Mouse (Mus musculus) spleen, adult 18-20 months (tissue): Measurements from ENCODE around the gene Grm8.

Source experiments
- DNase-seq, 2 experiments: peaks; one replicate each; pipeline ENCODE4 v3.0.0; 2022; ENCODE audit warnings: mixed read lengths in 2 of 2

Grm8 gene

DNA sequence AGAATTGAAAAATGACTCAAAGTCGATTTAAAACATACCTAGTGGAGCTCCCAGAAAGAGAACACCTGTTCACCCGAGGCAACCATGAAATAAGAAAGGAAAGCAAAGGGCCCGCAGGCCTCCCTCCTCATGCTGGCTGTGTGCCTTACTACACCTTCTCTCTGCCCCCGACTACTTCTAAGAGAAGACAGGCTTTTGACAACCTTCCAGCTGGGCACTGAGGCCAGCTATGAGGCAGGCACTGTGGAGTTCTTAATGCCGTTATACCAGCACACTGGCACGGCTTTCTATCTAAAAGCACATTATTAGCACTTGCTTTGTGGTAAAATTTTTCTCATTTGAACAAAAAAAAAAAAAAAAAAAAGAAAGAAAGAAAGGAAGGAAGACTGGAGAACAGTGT, 589.5 kb downstream of the Grm8 start:
- no peak for DNase-seq

GRCm38 (mm10) chr6:27517620-27518019, 617.4 kb downstream of the Grm8 start:
- DNase-seq = no peak

GRCm38 (mm10) chr6:27460998-27461397, 674.0 kb downstream of the Grm8 start:
- DNase-seq = no peak

DNA sequence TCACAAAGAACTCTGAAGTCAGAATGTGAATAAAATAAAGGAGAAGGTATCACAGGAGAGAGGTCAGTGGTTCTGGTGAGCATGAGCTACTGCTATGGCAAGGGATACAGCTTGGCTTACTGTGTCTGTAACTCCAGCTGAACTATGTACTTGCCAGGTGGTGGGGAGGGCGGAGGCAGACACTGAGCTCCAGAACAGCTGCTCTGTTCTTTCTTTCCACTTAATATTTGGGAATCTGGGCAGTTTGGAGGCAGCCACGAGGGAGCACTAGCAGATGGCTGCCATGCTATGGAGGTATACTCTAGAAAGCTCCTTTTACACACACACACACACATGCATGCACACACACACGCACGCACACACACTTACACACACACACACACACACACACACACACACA, 726.5 kb downstream of the Grm8 start:
- DNase-seq = no peak

DNA sequence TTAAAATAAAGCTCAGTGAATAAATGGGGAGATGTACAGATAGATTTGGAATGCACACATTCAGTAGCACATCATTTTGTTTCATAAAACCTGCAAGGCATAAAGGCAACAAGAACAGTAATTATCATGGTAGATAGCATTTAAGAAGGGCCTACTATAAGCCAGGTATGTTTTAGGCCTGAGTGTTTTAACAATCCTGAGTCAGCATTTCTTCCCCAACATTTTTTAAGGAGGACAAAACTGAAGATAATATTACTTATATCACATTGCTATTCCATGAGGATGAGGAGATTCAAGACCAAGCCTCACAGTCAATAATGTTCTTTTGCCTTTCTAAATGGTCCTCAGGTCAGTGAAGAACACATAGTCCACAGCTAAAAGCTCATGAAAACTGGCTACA, 762.6 kb downstream of the Grm8 start:
- DNase-seq = no peak

- no peak for DNase-seq
Measured at GRCm38 (mm10) chr6:27371095-27371494, 763.9 kb downstream of the Grm8 start.

DNA sequence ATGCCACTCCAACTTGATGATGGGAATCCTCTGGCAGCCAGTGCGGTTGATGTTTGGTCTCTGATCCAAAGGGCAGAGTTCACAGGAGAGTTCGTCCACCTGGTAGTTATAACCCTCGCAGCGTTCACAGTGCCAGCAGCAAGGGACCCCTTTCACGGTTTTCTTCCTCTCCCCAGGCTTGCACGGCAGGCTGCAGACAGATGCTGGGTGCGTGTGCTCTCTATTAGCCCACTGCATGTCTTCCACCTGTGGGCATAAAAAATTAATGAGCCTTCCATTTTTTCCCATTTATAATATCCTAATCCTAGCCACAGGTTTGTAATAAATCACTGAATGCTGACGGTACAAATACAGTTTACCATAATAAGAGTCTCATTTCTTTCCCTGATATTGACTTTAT, 771.2 kb downstream of the Grm8 start:
- no peak for DNase-seq

DNA sequence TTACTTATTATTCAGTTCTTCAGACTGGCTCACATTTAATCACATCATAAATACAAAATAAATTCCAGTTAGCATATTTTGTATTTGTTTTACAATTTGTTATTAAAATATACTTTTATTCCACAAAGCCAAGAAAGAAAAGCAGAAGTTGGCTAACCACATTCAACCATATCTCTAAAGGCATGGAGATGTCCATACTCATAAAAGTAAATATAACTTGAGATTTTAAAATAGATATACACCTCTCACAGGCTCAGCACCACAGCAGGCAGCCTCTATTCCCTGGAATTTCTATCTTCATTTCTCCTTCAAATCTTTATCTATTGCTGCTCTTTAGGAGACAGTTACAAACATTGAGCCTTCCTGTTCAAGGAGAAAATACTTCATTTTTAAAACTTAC, 774.5 kb downstream of the Grm8 start:
- DNase-seq = no peak

DNA sequence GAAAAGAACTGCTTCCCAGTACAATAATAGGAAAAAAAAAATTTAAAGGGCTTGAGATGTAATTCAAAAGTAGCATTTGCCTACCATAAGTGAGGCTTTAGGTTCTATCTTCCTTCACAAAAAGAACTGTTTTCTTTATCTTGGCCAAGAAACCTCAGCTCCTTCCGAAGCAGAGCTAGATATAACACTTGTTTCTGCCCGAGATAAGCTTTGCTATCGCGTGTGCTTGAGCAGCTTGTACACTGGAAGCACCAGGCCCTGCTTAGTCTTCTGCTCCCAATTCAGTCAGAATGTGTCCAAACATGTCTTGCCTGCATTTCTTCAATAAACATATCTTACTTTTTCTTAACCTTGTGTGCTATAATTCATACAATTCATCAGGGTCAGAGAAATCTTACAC, 783.8 kb downstream of the Grm8 start:
- no peak for DNase-seq

DNA sequence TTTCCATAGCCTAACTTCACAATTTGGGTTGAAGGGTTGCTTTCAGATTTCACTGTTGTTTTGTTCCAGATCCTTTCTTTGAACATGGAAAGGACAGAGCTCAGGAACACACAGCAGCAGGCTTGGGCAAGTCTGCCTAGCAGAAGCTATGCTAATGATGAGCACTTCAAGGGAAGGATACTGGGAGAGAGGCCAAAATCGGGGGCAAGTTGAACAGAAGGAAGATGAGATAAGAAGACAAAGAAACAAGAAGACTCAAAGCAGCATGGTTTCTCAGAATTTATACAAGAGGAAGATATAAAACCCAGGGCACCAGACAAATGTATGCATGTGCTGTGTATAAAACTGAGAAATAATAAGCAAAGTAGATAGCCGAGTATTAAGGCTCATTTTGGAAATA, 786.7 kb downstream of the Grm8 start:
- no peak for DNase-seq

- DNase-seq = no peak
Measured at GRCm38 (mm10) chr6:27346311-27346710, 788.7 kb downstream of the Grm8 start.

DNA sequence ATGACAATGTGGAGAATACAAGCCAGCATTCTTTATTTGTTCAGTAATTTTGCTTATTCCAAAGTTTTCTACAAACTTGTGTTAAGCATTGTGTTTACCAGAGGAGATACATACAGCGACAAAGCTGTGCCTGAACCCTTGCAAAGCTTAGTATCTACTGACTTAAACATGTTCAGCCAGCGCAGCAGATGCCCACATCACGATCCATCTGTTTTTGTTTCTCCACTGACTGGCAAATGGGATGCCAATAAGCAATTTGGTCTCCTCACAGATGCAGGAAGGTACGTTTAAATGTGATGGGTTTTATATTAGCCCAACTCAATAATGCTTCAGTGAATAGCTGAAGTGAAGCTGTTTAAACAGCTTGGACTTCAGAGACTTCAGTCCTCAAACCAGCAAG, 794.8 kb downstream of the Grm8 start:
- DNase-seq = no peak

DNA sequence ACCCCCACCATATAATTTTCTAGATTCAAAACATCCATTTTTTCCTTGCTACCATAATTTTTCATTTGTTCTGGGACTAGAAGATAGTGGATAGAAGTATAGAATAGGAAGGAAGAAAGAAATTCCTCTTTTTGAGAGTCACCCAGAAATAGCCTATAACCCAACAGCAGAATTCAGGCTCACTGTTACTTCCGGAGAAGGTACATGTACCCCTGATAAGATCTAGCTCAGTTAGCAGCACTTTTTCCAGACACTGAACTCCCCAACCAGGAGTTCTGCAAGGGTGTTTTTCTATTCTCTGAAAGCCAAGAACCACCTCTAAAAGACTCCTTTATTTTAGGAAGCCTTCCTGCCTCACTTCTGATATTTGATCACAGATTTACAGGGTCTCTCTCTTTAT, 816.4 kb downstream of the Grm8 start:
- no peak for DNase-seq

GRCm38 (mm10) chr6:27317422-27317821, 817.6 kb downstream of the Grm8 start:
- DNase-seq = no peak

DNA sequence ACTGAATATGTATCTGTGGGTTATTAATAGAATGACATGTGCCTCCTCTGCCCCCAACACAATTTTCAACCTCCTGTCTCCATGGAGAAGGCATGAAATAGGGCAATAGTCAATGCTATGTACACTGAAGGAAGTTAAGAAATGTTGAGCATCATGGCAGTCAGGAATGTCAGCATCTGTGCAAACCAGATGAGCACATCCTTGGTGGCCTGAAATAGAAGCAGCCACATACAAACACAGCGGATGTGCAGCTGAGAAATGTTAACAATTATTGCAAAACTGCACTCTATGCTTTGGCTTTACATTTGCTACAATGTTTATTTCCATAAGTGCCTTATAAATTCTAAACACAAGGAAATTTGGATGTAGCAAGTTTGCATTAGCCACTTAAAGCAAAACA, 819.0 kb downstream of the Grm8 start:
- no peak for DNase-seq

DNA sequence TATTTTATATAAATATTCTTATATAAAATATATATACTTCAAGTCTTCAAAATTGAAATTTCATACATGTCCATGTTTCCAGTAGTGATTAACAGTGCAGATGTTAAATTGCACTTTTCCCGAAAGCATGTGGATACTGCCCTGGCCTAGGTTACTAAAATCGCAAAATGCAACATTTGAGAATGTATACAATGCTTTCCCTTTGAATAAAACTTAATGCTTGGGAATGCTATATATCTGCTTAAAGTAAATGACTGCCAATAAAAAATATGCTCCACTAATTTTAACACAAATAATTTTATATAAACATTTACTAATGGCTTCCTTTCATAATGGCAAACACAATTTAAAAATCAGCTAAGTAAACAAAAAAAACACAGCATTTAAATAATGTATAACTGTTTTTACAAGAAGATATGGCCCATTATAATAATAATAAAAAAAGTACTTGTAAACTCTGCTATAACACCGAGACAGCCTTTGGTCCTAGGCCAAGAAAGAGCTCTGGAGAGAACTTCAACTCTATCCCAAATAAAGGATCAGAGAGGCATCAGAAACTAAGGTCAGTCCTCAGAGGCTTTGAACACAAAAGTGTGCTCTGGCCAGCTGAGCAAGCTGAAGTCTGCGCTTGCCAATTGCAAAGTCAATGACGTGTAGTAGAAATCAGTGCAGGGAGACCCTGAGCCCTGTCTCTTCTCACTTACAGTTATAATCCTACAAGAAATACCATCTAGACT, 820.5 kb downstream of the Grm8 start:
- no peak for DNase-seq

- DNase-seq = no peak
Measured at GRCm38 (mm10) chr6:27310401-27310800, 824.6 kb downstream of the Grm8 start.

DNA sequence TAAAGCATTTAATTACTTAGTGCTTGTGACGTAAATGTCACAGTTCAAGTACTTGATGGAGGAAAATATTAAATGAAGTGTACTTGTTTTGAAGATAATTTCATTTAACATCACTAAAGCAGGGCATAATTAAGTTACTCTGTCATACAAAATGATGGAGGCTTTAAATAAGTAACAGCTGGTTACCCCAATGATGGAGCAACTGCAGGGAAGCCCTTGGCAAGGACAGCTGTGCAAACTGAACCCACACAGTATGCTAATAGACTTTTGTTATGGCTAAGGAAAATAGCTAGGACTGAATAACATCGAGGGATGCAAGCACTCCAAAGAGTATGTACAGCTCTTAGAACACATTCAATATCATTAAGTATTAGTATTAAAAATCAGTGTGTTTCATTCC, 829.6 kb downstream of the Grm8 start:
- no peak for DNase-seq

GRCm38 (mm10) chr6:27264972-27265371, 870.0 kb downstream of the Grm8 start:
- no peak for DNase-seq

DNA sequence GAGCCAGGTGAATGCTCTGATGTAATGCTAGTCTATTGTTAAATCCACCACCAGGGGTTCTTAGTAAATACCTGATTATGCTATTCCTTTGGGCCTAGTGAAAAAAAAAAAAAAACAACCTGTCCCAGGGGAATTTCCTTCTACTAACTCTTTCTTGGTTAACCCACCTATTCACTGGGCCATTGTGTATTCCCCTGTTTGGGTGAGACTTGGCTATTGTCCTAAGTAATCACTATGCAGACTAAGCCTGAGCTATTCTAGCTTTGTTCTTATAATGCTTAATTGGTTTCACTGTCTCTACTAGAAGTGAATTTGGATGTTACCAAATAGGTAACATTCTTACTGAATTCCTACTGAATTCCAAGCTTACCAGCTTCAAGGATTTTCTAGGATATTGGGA, 872.4 kb downstream of the Grm8 start:
- DNase-seq = no peak

DNA sequence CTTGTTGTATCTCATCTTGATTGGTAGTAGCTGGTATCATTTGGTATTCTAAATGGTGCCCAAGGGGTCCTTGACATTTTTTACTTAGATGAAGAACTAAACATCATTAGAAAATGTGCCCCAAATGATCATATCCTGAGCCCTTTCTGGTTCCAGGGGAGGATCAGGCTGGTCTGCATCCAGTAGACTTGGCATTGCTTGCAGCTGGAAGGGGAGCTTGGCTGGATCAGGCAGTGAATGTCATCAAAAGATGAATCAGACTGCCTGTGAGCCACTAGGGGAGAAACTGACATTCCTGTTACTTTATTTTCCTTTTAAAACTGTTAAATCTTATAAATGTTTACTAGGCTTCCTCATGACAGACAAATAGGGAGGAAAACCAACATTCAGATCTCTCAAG, 894.6 kb downstream of the Grm8 start:
- DNase-seq = no peak

GRCm38 (mm10) chr6:27239968-27240367, 895.0 kb downstream of the Grm8 start:
- no peak for DNase-seq
